Comparison of ENCODE assay signal across 9 mouse cellular contexts in the genomic region with DNA sequence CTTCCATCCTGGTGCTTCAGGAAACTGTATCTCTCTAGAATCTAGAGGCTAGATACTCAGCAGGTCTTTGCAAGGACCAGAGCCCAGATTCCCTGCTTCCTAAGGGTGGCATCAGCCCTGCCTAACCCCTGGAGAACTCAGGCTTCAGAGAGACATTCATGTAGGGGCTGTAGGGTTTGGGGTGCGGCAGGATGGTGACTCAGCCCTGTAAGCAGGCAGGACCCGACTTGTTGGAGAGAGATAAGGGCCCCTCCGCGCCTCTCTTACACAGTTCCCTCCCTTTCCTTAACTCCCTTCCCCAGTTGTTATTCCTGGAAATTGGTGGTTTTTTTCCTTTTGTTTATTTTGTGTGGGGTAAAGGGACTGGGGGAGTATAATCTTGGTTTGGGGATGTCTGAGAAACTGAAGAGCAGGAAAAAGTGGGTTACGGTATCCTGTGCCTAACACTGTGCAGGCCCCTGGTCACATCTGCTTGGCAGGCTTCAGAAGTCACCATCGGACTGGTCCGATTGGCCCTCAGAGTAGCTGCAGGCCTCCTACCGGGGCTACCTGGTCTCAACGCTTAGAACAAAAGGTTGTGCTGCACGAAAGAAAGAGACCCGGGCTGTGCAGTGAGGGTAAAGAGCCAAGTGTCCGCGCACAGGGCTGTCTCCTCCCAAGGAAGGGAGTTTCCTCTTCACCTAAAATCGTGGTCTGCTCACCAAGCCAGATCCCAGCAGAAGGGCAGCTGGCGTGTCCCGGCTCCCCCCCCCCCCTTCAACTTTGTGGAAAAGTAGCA. TPM values are rescaled to one million over a fixed set of nuclear protein-coding genes. Genes with fewer than 3 reads are reported as not detected.
DNase-seq lines count a peak whose midpoint lies in the region; ATAC-seq lines count a peak whose summit lies in the region.
"Had no signal": no experiment of that assay in that cellular context is flagged by ENCODE, and none has a peak within 500 bp of the region (broad histone marks: within the 10 kb centered on the region; RNA-seq: fewer than 3 reads in every experiment).

No protein-coding gene starts in this region.

- peaks cover 26% of the 10 kb centered on the region for H3K4me1 ChIP-seq in heart, embryonic 15.5 days (replicated peaks)
- peaks cover 7% of the 10 kb centered on the region; the same call in 1 of the 2 replicates for H3K4me1 ChIP-seq in embryonic facial prominence, embryonic 14.5 days (ENCODE audit: control insufficient read depth, insufficient read depth, low read length)
- peaks cover 19% of the 10 kb centered on the region for H3K4me1 ChIP-seq in limb, embryonic 12.5 days (replicated peaks)
- H3K4me1 ChIP-seq in neural tube, embryonic 15.5 days = peaks cover 20% of the 10 kb centered on the region

- peak; percentile 47; the same call in 1 of the 2 replicates for ATAC-seq in heart, embryonic 15.5 days (replicated peaks; ENCODE audit: insufficient number of reproducible peaks, insufficient read depth, low FRiP score, low read depth)
- no peak for ATAC-seq in embryonic facial prominence, embryonic 14.5 days (ENCODE audit: low read depth)
- ATAC-seq in limb, embryonic 12.5 days (ENCODE audit: insufficient number of reproducible peaks, insufficient read depth, low FRiP score, low TSS enrichment, low read depth) = peak; percentile 18; the same call in 1 of the 2 replicates
- no peak for ATAC-seq in neural tube, embryonic 15.5 days (ENCODE audit: low FRiP score)
- ATAC-seq in frontal cortex, adult (ENCODE audit: low TSS enrichment) = no peak

- H3K4me2 ChIP-seq in heart, embryonic 15.5 days = peak overlapping the region; percentile 71
- H3K4me2 ChIP-seq in embryonic facial prominence, embryonic 14.5 days (ENCODE audit: low read depth, low read length) = peak overlapping the region; percentile 60
- H3K4me2 ChIP-seq in limb, embryonic 12.5 days = peak overlapping the region; percentile 77
- H3K4me2 ChIP-seq in neural tube, embryonic 15.5 days = peak overlapping the region; percentile 63

- H3K4me3 ChIP-seq in heart, embryonic 15.5 days = peak overlapping the region; percentile 44
- H3K4me3 ChIP-seq in embryonic facial prominence, embryonic 14.5 days (ENCODE audit: low read depth, low read length) = peak overlapping the region; percentile 35
- peak overlapping the region; percentile 42 for H3K4me3 ChIP-seq in limb, embryonic 12.5 days (replicated peaks)
- peak overlapping the region; percentile 33 for H3K4me3 ChIP-seq in neural tube, embryonic 15.5 days (replicated peaks)

- no peaks in the 10 kb centered on the region for H3K9me3 ChIP-seq in heart, embryonic 15.5 days (replicated peaks)
- H3K9me3 ChIP-seq in embryonic facial prominence, embryonic 14.5 days (ENCODE audit: control insufficient read depth, low read length) = peaks cover 5% of the 10 kb centered on the region; the same call in 1 of the 2 replicates
- no peaks in the 10 kb centered on the region for H3K9me3 ChIP-seq in limb, embryonic 12.5 days
- no peaks in the 10 kb centered on the region for H3K9me3 ChIP-seq in neural tube, embryonic 15.5 days (replicated peaks)

- no peak overlapping the region for H3K27ac ChIP-seq in heart, embryonic 15.5 days
- no peak overlapping the region for H3K27ac ChIP-seq in embryonic facial prominence, embryonic 14.5 days (replicated peaks; ENCODE audit: low read depth, low read length)
- no peak overlapping the region for H3K27ac ChIP-seq in limb, embryonic 12.5 days
- H3K27ac ChIP-seq in neural tube, embryonic 15.5 days (replicated peaks) = no peak overlapping the region

- H3K36me3 ChIP-seq in heart, embryonic 15.5 days = no peaks in the 10 kb centered on the region
- no peaks in the 10 kb centered on the region for H3K36me3 ChIP-seq in embryonic facial prominence, embryonic 14.5 days (ENCODE audit: control insufficient read depth, insufficient read depth, low read length)
- H3K36me3 ChIP-seq in limb, embryonic 12.5 days = no peaks in the 10 kb centered on the region
- H3K36me3 ChIP-seq in neural tube, embryonic 15.5 days = no peaks in the 10 kb centered on the region

- peaks cover 55% of the 10 kb centered on the region for H3K27me3 ChIP-seq in heart, embryonic 15.5 days
- H3K27me3 ChIP-seq in embryonic facial prominence, embryonic 14.5 days (replicated peaks; ENCODE audit: control insufficient read depth, insufficient read depth, low read length) = peaks cover 45% of the 10 kb centered on the region
- peaks cover 83% of the 10 kb centered on the region for H3K27me3 ChIP-seq in limb, embryonic 12.5 days
- peaks cover 67% of the 10 kb centered on the region for H3K27me3 ChIP-seq in neural tube, embryonic 15.5 days (replicated peaks)

- H3K9ac ChIP-seq in heart, embryonic 15.5 days = no peak overlapping the region
- peak overlapping the region; percentile 38; the same call in 1 of the 2 replicates for H3K9ac ChIP-seq in embryonic facial prominence, embryonic 14.5 days (ENCODE audit: low read depth, low read length)
- H3K9ac ChIP-seq in limb, embryonic 12.5 days (replicated peaks) = no peak overlapping the region; the same call in 1 of the 2 replicates
- H3K9ac ChIP-seq in neural tube, embryonic 15.5 days (replicated peaks) = peak overlapping the region; percentile 26; the same call in 1 of the 2 replicates

- WGBS in heart, embryonic 15.5 days = 9% methylated on average over 16 of the region's 16 CpGs
- 9% methylated on average over 16 of the region's 16 CpGs for WGBS in embryonic facial prominence, embryonic 14.5 days
- WGBS in limb, embryonic 12.5 days = 7% methylated on average over 16 of the region's 16 CpGs
- 15% methylated on average over 16 of the region's 16 CpGs for WGBS in neural tube, embryonic 15.5 days

- no peak for DNase-seq in heart, postnatal 4 days
- DNase-seq in embryonic facial prominence, embryonic 14.5 days (ENCODE audit: low spot score) = no peak
- DNase-seq in gastrocnemius, postnatal 4 days (ENCODE audit: low spot score in 2 of 2) = no peak
- DNase-seq in adrenal gland, adult (ENCODE audit: inconsistent age in 2 of 2, low spot score in 1 of 2) = no peak

RNA-seq across cellular contexts. Expression of a gene that starts 4.1 kb away (rescaled TPM):
- polyA plus RNA-seq in heart, embryonic 15.5 days (2015; fragmentation: Nextera tagmentation; extraction: Ambion mirVana) = 2.1 and 2.7 TPM in 2 replicates
- under 1 TPM; 0.45 to 0.54 TPM for total RNA-seq in heart, postnatal 4 days (2021)
- polyA plus RNA-seq in embryonic facial prominence, embryonic 14.5 days (2014; fragmentation: Nextera tagmentation; extraction: Ambion mirVana) = 5.9 and 6.6 TPM in 2 replicates
- polyA plus RNA-seq in limb, embryonic 12.5 days (2016; fragmentation: Nextera tagmentation; extraction: Ambion mirVana) = 3.7 and 4.5 TPM in 2 replicates
- 2.6 and 4.0 TPM in 2 replicates for polyA plus RNA-seq in neural tube, embryonic 15.5 days (2015; fragmentation: Nextera tagmentation; extraction: Ambion mirVana)
- under 1 TPM in 1 of 2 experiments, not detected in 1; 0.29 TPM for total RNA-seq in gastrocnemius, postnatal 4 days (2021)
- total RNA-seq: neutrophil, adult 5-6 weeks had no signal

RNA-seq across cellular contexts. Expression of a gene that starts 49.3 kb away (rescaled TPM):
- polyA plus RNA-seq in heart, embryonic 15.5 days (2015; fragmentation: Nextera tagmentation; extraction: Ambion mirVana) = 128 and 143 TPM in 2 replicates
- total RNA-seq in heart, postnatal 4 days (2021) = 10 to 100 TPM; 81.4 to 84.9 TPM
- polyA plus RNA-seq in embryonic facial prominence, embryonic 14.5 days (2014; fragmentation: Nextera tagmentation; extraction: Ambion mirVana) = 184 and 201 TPM in 2 replicates
- 213 and 228 TPM in 2 replicates for polyA plus RNA-seq in limb, embryonic 12.5 days (2016; fragmentation: Nextera tagmentation; extraction: Ambion mirVana)
- polyA plus RNA-seq in neural tube, embryonic 15.5 days (2015; fragmentation: Nextera tagmentation; extraction: Ambion mirVana) = 147 and 170 TPM in 2 replicates
- 10 to 100 TPM; 51.1 to 56.9 TPM for total RNA-seq in gastrocnemius, postnatal 4 days (2021)

RNA-seq across cellular contexts. Expression of a gene that starts 49.4 kb away (rescaled TPM):
- 63.4 and 71.2 TPM in 2 replicates for polyA plus RNA-seq in heart, embryonic 15.5 days (2015; fragmentation: Nextera tagmentation; extraction: Ambion mirVana)
- 10 to 100 TPM; 89.0 to 90.6 TPM for total RNA-seq in heart, postnatal 4 days (2021)
- polyA plus RNA-seq in embryonic facial prominence, embryonic 14.5 days (2014; fragmentation: Nextera tagmentation; extraction: Ambion mirVana) = 62.2 and 69.5 TPM in 2 replicates
- polyA plus RNA-seq in limb, embryonic 12.5 days (2016; fragmentation: Nextera tagmentation; extraction: Ambion mirVana) = 64.6 and 67.4 TPM in 2 replicates
- polyA plus RNA-seq in neural tube, embryonic 15.5 days (2015; fragmentation: Nextera tagmentation; extraction: Ambion mirVana) = 111 and 125 TPM in 2 replicates
- total RNA-seq in gastrocnemius, postnatal 4 days (2021) = 10 to 100 TPM; 42.8 to 44.4 TPM

Comparison
In these comparisons a context has a peak if more than half of its experiments do, and no peak if none do; other contexts are left out.
1. ATAC-seq: peak in heart, embryonic 15.5 days (single experiment) and limb, embryonic 12.5 days (single experiment); none in embryonic facial prominence, embryonic 14.5 days (single experiment), neural tube, embryonic 15.5 days (single experiment) and frontal cortex, adult (single experiment).
2. H3K9ac ChIP-seq: peak in embryonic facial prominence, embryonic 14.5 days (single experiment) and neural tube, embryonic 15.5 days (single experiment); none in heart, embryonic 15.5 days (single experiment) and limb, embryonic 12.5 days (single experiment).
3. Peak in every context shown above with its lines, with median percentiles within 50 percentile points of each other: H3K4me2 ChIP-seq and H3K4me3 ChIP-seq.